ENCODE assay signal across 20 mouse cellular contexts in the genomic region with DNA sequence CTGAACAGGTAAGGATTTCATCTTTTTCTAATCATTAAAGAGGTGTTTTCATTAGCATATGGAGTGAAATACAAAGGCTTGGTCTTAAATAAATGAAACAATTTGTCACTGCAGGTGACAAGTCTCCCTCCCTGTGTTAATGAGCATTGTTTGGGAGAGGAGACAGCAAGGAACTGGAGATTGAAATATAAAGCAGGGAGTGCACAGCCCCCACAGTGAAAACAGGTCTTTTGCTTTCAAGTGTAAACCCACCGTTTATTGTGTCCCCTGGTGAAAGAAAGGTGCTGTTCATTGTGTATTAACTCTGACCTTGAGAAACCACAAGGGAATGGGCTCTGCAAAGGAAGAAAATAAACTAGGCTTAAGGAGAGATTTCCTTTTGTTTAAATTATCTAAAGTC.
"Had no signal": no experiment of that assay in that cellular context is flagged by ENCODE, and none has a peak within 500 bp of the region (broad histone marks: within the 10 kb centered on the region; RNA-seq: fewer than 3 reads in every experiment).

No protein-coding gene starts in this region.

- DNase-seq: liver, postnatal 0 days; lung, adult 2 months; lung, postnatal 14 days; lung, postnatal 4 days; retina, postnatal 1 day; right cerebral cortex, adult 18-20 months; right cerebral cortex, postnatal 25 days; right cerebral cortex, postnatal 4 days; spleen, adult 18-20 months; thymus, adult 18-20 months; thymus, postnatal 14 days; thymus, postnatal 36 days had no signal

- H3K4me1 ChIP-seq: lung, embryonic 15.5 days; midbrain, embryonic 10.5 days; midbrain, embryonic 12.5 days; midbrain, embryonic 15.5 days; neural tube, embryonic 13.5 days; neural tube, embryonic 15.5 days had no signal

- H3K27ac ChIP-seq: lung, embryonic 15.5 days; midbrain, embryonic 10.5 days; midbrain, embryonic 12.5 days; midbrain, embryonic 15.5 days; neural tube, embryonic 13.5 days; neural tube, embryonic 15.5 days had no signal

- H3K4me3 ChIP-seq: lung, embryonic 15.5 days; midbrain, embryonic 10.5 days; midbrain, embryonic 12.5 days; midbrain, embryonic 15.5 days; myocyte; neural tube, embryonic 13.5 days; neural tube, embryonic 15.5 days had no signal

- ATAC-seq: liver, postnatal 0 days; lung, postnatal 0 days; midbrain, embryonic 15.5 days had no signal

- H3K9ac ChIP-seq: liver, postnatal 0 days; lung, embryonic 15.5 days; midbrain, embryonic 12.5 days; midbrain, embryonic 15.5 days; neural tube, embryonic 13.5 days; neural tube, embryonic 15.5 days had no signal

- H3K9me3 ChIP-seq: lung, embryonic 15.5 days; midbrain, embryonic 10.5 days; midbrain, embryonic 12.5 days; midbrain, embryonic 15.5 days; neural tube, embryonic 13.5 days; neural tube, embryonic 15.5 days had no signal

- H3K4me2 ChIP-seq: lung, embryonic 15.5 days; midbrain, embryonic 12.5 days; midbrain, embryonic 15.5 days; neural tube, embryonic 13.5 days; neural tube, embryonic 15.5 days had no signal

- H3K27me3 ChIP-seq: lung, embryonic 15.5 days; midbrain, embryonic 12.5 days; midbrain, embryonic 15.5 days; neural tube, embryonic 13.5 days; neural tube, embryonic 15.5 days had no signal

- H3K36me3 ChIP-seq: lung, embryonic 15.5 days; midbrain, embryonic 10.5 days; midbrain, embryonic 12.5 days; midbrain, embryonic 15.5 days; neural tube, embryonic 13.5 days; neural tube, embryonic 15.5 days had no signal
